Mouse (Mus musculus) spleen, embryonic (tissue): ENCODE data around the gene Pbp2.

ENCODE experiments used
- CTCF ChIA-PET: fragments of 350-600 bp; sonication (Branson Sonifier 250); formaldehyde crosslinking; loops from one replicate; lab custom pipeline; 2022; lab: Charles Lee

Gene Pbp2

DNA sequence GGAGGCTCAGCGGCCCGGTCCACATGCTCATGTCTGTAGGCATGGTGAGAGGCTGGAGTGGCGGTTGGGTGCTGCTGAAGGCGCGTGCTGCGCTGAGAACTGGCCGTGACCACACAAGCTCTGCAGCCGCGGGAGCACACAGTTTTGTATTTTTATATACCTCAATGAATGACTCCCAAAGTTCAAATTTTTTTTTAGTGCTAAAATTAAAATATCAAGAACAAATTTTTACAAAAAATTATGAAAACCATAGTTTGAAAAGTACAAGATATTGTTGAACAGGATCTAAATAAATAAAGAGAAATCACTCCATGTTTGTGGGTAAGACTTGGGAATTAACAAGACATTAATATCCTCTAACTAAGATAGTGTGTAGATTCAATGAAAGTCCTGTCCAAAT, at the start of gene Pbp2:
Pbp2 (minus strand) TSS at position 101 of the 400 bp plus-strand sequence.
- CTCF ChIA-PET: no interaction called here

DNA sequence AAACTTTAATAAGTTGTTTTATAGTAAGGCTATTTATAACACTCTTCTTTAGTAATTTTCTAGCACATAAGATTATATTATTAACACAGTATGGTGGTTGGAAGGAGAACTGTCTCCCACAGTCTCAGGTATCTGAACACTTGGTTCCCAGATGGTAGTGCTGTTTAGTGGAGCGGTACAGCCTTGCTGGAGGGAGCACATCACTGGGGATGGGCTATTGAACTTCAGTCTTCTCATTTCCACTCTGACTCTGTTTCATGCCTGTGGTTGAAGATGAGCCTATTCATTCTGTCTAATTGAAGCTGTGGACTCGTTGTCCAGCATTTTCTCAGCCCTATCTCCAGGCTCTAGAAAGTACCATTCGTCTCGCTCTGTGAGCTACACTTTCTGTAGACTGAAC, 44.7 kb upstream of the Pbp2 start:
- CTCF ChIA-PET: no interaction called here

DNA sequence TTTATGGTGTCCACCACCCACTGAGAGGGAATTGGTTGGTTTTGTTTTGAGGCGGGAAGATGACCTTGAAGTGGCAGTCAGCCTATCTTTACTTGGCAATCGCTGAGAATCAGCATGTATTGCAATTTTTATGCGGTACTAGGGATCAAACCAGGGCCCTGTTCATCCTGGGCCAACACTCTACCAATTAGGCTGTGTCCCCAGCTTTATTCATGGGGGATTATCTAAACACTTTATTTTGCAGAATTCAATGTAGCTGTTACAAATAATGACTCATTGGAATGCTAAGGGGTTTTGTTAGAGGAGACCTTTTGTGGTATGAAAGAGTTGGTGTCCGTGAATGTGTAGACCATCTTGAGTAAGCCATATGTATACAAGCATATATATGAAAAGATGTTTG, 42.3 kb upstream of the Pbp2 start:
- CTCF ChIA-PET: no interaction called here

DNA sequence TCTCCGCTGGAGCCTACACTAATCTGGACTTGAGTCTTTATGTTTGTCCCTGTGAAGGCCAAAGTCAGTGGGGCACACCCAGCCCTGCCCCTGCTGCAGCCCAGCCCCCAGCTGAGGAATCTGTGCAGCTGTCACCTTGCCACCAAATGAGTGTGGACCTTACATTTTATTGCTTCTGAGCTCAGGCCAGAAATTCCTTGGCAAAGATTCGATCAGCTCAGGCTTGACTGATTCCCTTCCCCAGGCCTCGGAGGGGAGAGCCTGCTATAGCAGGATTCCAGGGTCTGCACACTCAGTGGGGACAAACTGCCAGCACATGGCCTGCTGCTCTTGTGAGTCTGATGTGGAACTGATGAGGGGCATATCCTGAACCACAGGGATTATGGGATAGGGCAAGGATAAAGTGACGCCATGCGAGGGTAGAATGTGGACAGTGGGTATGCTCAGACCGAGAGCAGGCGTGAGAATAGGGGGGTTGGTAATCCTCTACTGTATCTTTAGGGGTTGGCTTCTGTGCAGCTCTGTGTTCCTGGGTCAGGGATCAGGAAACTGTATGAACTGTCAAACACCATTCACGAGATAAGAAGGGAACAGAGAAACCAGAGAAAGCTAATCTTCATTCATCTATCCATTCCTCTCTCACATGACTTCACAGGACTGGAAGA, 41.6 kb upstream of the Pbp2 start:
- CTCF ChIA-PET: no interaction called here

DNA sequence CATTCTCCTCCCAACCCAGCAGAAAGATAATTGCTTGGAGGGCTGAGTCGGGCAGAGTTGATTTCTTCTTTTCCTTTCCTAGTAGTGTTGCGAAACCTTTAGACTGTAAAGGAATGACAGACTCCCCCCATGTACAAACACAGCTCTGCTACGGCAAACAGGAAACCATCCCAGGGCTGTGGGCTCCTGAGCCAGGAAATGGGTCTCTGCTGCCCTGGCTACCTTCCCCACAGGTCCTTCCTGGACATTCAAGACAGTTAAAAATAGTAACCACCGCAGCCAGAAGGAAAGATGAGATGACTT, 30.8 kb upstream of the Pbp2 start:
- CTCF ChIA-PET: no interaction called here

DNA sequence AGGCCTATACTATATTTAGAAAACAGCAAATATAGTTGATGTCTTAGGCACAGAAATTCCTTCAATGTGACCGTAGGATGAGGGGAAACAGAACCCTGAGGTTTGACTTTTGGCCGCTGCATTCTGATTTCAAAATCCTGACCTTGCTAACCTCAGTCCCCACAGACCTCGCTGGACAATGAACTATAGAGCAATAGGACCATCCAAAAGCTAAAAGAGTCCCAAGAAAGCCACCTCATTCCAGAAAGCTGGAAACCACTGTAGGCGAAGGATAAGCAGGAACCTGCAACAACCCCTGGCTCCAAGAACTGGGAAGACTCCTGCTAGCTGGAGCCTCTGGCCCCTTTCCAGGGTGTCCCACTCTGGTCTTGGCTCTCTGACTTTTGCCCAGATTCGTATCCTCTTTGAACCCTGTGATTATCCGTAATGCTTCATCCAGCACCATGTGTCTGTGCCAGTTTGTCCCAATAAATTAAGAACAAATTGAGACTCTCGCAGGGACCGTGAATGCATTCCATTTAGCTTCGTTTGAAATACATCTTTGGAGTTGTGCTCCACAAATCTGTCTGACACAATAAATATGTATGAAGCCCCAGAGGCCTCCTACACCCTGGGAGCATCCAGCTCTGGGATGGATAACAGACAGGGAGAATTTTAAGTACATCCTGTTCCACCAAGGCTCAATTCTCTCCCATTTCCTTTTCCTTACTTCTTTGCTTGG, 30.3 kb upstream of the Pbp2 start:
- CTCF ChIA-PET: no interaction called here

DNA sequence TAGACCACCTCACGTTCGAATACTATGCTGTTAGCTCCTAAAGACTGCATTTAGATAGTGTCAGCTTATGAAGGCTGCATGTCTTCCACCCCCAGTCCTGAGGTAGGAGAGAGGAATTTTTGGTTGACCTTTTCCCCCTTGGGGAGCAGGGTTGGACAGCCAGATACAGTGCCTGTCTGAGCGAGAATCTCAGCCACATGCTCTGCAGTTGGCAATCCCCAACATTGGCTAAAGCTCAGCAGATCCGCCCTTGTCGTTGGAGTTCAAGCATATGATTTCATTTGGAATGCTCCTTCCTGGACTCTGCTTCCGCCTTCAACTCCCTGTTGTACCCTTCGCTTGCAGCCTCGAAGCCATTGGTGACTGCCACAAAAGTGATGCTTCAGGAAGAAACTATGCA, 26.2 kb upstream of the Pbp2 start:
- CTCF ChIA-PET: no interaction called here

DNA sequence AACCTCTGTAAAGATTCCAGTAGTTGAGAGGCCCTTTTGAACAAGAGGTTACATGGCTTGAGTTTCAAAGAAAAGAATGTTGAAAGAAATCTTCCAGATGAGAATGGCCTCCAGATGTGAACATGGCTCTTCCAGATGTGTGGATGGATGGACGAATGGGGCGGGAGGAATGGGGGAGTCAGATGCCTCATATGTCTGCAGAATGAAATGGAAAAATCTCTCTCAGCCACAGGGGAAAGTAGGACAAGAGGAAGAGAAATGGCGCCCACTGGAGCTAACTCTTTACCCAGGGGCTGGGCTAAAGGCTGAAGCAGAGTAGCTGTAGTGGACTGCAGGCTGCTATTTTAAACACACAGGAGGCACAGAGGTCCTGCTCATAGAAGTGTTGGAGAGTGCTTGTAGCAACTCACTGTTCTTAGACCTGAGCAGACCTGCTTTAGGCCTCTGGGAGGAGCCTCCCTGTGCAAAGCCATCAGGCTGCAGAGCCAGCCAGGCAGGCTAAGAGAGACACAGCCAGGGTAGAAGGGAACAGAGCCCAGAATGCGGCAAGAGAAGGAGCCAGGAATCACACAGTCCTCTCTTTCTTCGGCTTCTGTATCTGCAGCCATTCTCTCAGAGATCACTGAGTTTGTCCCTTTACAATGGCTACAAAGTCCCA, 23.9 kb upstream of the Pbp2 start:
- CTCF ChIA-PET: no interaction called here

DNA sequence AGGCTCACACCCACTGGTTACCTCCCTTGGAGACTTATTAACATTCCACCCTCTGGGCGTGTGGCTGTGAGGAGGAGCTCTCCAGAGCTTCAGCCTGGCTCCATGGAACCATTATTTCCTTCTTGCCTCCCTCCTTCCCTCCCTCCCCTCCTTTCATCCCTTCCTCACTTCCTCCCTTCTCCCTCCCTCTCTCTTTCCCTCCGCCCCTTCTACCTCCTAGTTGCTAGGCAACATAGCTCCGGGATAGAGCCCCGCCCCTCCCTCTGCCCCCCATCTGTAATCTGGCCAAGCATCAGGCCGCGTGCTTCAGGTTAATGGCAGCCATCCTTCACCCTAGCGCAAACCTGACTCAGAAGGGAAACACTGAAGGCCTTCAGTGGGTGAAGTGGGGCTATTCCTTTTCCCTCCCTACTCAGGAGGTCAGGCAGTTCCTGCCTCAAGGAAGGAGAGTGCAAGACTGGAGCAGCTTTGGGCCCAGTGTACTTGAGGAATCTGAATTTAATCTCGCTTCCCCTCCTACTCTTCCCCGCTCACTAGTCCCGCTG, 22.6 kb upstream of the Pbp2 start:
- CTCF ChIA-PET: no interaction called here

DNA sequence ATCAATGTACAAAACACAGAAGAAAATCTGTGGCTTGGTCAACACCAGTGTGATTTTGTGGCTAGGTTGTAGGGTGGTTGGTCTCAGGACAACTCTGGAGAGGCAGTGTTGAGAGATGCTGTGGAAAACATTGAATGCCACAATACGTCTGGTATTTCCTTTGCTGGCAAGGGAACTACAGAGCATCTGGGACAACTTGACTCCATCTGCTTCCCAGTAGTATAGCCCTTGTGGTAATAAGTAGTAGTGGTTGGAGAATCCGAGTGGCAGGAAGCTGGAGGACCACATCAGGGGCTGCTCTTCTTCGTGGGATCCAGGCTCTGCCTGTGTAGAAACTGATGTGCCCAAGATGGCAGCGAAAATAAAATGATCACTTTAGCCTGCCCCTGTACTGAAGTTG, 21.7 kb upstream of the Pbp2 start:
- CTCF ChIA-PET: no interaction called here

DNA sequence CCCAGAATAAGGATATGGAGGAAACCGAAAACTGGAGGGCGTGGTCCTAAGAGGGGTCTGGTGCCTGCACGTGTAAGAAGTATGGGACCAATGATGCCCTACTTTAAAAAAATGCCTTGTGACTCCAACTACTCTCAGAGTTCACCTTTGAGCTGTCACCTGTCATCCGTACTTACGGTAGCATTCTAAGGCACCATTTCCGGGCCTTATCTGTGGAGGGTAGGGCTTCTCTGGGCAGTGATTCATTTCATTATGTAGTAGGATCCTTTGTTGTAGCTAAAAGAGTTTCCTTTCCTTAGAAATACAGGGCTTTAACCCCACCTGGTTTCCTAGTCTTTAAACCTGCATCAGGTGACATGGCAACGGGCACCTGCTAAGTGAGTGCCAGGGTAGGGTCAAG, 16.6 kb upstream of the Pbp2 start:
- CTCF ChIA-PET: no interaction called here

DNA sequence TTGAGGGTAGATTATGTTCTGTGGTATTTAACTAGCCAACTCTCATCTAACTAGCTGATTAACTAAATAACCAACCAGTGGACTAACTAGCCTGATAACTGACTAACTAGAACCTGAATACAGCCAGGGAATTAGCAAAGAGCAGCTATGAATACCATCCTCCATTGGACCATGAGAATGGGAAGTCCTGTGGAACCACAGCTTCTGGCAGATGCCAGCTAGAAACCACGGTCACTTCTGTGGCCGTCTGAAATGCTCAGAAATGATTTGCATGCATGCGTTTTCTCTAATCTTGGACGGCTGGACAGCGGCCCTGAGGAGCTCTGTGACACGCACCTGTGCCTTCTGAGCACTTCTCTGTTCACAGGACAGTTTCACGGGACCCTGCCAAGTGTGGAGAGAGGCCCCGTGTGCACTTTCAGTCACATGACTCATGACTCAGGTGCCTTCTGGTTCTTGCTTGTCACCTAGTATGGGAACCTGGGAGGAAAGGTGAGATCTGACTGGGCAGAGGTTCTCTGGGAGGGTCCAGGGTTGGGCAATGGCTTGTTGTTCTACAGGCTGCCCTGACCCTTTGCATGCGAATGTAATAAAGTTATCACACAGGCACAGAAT, 14.6 kb upstream of the Pbp2 start:
- CTCF ChIA-PET: no interaction called here

DNA sequence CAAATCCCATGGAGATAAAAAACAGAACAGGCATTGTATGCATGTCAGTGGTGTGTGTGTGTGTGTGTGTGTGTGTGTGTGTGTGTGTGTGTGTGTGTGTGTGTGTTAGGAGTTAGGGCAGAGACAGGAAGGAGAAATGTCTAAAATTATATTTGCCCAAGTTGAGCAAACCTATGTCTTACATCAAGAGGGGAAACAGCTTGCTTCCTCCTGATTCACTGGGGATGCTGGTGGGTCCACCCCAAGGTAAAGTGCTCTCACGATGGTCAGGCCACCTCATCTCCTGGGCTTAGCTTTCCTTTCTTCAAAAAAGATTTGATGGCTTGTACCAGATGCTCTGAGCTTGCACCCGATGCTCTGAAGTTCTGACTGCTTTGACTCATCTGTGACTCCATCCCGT, 13.9 kb upstream of the Pbp2 start:
- CTCF ChIA-PET: interaction anchor here (0.8 kb wide), 1 partner anchor 775 kb away, joined by 5 read pairs; no protein-coding TSS in a partner anchor

DNA sequence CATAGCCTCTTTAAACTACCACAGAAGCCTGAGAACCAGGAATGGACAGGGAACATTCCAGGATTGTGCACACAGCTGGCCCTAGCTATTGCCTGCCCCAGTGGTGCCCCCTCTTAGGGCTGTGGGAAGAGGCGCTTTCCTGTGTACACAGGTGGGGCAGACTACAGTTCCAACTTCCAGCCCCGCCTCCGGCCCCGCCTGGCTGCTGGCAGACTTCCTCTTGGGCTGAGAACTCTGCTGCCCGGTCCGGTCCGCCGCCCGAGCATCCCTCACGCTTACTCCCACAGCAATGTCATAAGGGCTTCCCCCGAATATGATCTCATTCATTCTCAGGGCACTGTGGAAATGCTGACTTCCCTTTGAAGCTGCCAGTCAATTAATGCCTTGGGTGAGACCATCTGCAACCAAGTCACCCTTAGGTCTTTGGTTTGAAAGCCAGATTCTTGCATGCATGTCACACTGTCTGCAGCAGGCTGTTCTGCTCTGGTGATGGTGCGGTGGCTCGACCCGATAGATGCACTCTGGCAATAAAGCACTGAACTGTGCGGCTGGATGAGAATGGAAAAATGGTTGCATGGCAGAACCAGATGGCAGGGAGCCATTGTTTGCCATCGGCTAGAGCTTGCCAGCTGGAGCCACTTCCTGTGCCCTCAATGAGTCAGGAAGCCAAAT, 13.2 kb upstream of the Pbp2 start:
- CTCF ChIA-PET: interaction anchor here (0.8 kb wide), 1 partner anchor 775 kb away, joined by 5 read pairs; no protein-coding TSS in a partner anchor

DNA sequence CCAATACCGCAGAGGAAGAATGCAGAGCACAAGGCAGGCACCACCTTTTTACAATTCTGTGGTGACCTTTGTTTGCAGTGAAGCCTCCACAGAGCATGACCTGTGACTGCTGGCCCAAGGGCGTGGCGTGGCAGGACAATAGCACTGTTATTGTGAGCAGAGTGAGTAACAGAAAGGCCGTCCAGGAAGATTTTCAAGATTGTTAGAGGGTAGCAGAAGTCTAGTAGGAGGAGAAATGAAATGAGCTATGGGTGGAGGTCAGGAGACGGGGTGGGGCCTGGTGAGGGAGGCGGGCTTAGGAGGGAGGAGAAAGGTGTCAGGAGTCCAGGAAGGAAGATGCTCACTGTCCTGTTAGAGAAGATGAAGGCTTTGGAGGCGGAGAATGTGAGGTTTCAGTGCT, 12.5 kb upstream of the Pbp2 start:
- CTCF ChIA-PET: no interaction called here

DNA sequence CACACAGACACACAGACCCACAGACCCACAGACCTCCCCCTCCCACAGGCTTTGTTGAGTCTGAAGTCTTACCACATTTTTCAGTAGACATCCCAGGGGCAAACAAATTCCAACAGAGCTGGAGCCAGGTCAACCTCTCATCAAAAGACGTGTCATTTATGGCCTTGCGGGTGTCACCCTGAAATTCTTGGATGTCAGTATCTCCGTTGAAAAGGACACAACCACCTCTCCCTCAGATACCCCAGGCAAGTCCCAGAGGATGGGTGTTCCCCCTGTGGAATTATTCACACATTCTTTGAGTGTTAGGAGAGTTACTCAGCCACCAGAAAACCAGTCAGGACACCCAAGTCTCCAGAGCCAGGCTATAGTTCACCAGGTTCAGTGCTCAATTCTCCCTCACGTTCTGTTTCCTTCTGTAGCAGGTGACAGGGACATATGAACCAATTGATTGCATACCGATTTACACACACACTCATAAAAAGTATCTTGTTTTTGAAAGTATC, 9.3 kb upstream of the Pbp2 start:
- CTCF ChIA-PET: no interaction called here

DNA sequence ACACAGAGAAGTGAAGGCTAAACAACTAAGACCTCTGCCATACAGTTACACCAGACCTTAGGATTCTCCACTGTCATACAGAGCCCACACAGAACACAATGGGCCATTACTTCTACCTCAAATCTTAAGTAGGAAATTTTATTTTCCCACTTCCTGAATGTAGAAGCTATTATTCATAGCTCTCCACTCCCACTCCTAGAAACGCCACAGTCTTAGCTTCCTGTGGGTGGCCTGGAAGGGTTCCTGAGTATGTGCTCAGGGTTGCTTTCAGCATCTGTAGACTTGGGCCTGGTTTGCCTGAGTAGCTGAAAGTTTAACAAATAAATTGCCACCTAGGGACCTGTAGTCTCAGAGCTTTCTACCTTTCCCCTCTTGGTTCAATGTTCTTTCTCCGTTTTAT, 5.9 kb upstream of the Pbp2 start:
- CTCF ChIA-PET: no interaction called here

DNA sequence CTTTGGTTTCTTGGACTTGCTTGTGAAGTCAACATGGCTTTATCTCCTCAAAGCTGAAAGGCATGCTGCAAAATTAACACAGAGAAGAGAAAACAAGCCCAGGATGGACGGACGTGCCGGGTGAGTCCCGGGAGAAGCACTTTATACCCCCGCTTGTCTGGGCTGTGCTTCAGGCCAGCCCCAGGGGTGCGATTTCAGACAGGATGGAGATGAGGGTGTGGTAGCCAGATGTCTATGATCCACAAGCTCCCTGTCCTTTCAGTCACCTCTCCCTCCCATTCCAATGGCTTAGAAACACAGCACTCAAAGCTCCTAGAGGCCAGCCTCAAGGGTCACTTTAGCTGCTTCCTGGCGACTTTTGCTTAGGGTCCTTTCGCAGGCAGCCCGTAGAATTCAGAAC, 3.8 kb upstream of the Pbp2 start:
- CTCF ChIA-PET: interaction anchor here (0.7 kb wide), 1 partner anchor 11 kb away, joined by 5 read pairs; no protein-coding TSS in a partner anchor

DNA sequence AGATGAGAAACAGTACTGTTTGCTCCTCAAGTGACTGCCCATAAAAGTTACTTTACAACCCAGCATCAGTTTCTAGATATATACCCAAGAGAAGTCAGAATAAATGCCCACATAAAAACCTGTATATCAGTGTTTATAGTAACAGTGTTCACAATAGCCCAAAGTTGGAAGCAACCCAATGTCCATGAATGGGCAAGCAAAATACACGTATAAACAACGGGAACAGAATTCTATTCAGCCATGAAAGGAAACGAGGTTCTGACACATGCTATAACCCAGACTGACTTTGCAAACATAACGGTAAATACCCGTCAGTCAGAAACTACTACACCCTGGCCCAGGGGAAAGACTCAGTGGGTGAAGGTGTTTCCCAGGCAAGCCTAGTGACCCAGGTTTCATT, 1.8 kb upstream of the Pbp2 start:
- CTCF ChIA-PET: no interaction called here

DNA sequence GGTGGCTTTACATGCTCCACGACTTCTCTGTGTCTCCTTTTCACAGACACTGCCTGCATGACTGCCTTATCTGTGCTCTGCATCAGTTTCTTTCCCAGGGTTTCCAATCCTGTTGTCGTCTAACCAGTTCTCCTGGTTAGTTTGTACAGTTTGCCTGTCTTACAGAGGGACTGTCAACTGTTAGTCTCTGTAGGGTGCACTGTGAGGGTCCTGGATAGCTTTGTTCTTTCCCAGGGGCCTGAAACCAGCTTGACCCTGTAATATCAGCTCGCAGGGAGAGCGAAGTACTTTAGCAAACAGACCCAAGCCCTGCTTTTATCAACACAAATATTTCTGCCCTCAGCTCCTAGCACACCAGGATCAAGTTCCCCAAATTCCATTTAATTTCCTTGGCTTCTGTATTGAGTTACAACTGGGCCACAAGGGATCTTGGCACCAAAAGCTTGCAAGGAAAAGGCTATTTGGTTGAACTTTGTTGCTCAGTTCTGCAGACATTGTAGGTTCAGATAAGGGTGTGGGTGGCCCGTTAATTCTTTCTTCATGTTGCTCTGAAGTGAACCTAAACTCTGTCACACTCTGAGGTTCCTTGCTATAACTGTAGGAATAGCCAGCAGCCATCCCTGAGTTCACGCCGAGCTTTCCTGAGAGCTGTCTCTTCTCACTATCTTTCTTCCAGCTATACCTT, 5.5 kb downstream of the Pbp2 start:
- CTCF ChIA-PET: interaction anchor here (0.6 kb wide), 1 partner anchor 1499 kb away, joined by 5 read pairs; the partner anchor contains the start of gene Hist4h4
